Mouse (Mus musculus) layer of hippocampus, postnatal 14 days (tissue): ENCODE data around the gene Tef. TPM values are rescaled to one million over a fixed set of nuclear protein-coding genes. Genes with fewer than 3 reads are reported as not detected.

ENCODE experiments used
- DNase-seq, 2 experiments: peaks; one replicate each; pipeline ENCODE4 v3.0.0; 2021 to 2022; ENCODE audit warnings: low spot score in 2 of 2, mixed read lengths in 1 of 2
- total RNA-seq, 2 experiments: library from RNA; stranded (reverse); gene quantifications; 2 replicates each; pipeline ENCODE4 v1.2.3; 2021

Gene Tef
- total RNA-seq, 2 experiments from 2014 or later, result 184 TPM

DNA sequence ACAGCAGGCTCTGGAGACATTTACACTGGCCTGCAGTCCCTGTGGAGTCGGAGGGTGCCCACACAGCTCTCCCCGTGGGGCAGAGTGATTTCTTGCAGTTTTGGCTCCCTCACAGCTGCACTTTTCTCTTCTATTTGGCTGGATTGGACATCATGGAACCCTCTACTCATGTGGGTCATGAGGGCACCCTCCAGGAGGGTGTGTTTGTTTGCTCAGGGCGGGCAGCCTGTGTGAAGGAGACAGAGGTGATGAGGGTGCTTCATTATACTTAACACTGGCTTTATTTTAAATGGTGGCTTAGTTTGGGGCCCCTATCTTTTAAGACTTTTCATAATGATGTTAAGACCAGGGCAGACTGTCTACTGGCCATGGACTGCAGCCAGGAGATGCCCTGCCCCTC lies 22.6 kb downstream of the Tef start:
- no peak for DNase-seq

DNA sequence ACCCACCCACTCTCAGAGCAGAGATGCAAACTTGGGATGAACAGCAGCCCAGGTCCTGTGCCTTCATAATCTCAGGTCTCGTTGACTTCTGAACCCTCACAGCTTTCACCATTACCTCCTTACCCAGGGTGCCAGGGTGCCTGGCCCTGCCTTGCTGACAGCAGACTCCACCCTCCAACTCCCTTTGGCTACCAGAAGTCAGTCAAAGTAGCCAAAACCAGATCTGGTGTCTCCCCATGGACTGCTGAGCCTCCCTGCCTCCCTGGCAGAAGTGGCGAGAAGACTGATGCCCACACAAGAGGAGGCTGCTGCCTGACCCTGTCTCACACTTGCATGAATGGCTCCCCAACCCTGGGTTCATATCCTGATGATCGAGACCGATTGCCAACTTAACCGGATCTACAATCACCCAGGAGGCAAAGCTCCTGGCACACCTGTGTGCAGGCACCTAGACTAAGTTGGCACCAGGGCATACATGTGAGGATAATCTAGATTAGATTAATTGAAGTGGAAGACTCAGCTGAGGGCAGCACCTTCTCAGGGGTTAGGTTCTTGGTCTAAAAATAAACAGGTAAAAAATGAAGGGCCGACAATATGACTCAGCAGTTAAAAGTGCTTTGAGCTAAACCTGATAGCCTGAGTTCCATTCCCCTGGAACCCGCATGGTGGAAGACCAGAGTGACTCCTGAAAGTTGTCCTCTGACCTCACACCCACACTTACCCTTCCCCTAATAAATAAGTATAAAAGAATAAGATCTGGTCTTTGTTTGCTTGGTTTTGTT lies 26.4 kb downstream of the Tef start:
- DNase-seq, result no peak

DNA sequence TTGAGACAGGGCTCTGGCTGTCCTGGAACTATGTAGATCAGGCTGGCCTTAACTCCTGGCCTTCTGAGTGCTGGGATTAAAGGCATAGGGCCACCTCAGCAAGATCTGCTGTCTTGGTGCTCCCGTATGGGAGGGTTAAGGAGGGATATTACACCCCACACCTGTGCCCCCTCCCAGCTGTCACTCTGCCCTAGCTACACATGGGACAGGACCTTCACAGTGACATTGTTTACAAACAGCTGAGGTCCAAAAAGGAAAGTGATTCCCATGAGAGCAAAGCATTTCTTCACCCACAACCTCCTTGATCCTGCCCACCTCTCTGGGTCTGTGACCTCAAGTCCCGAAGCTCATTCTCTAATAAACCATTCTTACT lies 27.0 kb downstream of the Tef start:
- DNase-seq, result no peak

DNA sequence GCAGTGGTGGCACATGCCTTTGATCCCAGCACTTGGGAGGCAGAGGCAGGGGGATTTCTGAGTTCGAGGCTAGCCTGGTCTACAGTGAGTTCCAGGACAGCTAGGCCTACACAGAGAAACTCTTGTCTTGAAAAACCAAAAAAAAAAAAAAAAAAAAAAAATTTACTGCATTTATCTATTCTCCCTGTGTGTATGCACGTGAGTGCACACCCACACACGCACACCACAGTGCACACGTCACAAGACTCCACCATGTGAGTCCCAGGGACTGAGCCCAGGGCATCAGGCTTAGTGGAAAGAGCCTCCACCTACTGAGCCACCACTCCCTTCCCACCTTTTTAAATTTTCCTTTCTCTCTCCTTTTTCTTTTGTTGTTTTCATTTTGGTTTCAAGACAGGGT lies 28.3 kb downstream of the Tef start:
- no peak for DNase-seq

DNA sequence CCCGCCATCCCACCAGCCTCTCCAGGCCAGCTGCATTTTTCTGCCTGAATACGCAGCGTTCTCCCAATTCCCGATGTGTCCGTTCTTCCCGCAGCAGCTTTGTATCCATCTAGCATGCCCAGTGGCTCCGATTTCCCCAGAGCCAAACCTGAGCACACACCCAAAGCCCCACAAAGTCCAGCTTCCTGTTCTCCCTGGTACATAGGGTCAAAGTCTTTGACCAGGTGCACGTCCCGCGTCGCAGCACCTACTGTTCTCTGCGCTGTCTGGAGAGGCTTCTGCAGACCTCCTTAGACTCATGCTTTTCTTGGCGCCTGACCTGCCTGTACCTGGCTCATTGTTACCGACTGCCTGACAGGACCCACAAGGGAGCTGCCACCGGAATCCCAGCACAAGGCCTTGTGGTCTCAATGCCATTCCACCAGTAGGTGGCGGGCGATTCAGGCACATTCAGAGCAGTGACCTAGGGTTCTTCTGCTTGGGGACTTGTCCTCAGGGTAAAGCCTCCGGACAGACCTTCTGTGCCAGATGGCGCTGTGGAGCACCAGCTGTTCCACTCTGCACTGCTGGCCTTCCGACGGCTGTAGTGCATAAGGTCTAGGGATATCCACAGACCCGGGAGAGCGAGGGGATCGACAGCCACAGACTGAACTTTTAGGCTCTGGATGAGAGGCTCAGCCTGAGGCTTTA lies 29.1 kb downstream of the Tef start:
- peak; percentile 77 to 92 for DNase-seq

DNA sequence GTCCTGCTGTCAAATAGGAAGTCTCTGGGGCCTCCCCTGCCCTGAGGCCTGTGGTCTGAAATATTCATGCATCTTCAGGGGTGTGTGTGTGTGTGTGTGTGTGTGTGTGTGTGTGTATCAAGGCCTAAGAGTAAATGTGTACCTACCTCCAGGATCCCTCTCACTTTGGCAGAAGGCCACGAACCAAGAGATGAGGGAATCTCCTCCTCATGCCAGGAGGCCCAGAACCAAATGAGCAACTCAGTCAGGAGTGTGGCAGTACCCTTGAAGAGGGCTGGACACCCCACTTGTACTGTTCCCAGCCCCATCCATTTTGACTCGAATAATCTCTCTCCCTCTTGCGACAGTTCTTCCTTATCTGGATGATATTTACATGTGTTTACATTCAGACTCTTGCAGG lies 30.0 kb downstream of the Tef start:
- no peak for DNase-seq

DNA sequence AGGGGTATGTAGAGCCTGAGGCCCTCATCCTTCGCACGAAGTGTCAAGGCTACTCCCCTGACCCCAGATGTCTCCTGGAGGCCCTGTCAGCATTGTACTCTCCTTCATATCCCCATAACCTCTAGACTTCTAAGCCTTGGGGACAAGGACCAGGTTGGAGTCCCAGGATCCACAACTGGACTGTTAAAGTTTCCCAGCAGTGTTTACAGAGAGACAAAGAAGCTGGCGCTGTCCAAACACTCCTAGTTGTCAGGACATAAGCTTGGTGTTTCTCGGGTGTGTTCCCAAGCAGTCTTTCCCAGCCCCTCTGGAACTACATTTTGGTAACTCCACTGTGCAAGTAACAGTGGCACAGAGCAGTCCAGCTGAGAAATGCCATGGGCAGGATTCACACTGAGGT lies 31.3 kb downstream of the Tef start:
- no peak for DNase-seq

DNA sequence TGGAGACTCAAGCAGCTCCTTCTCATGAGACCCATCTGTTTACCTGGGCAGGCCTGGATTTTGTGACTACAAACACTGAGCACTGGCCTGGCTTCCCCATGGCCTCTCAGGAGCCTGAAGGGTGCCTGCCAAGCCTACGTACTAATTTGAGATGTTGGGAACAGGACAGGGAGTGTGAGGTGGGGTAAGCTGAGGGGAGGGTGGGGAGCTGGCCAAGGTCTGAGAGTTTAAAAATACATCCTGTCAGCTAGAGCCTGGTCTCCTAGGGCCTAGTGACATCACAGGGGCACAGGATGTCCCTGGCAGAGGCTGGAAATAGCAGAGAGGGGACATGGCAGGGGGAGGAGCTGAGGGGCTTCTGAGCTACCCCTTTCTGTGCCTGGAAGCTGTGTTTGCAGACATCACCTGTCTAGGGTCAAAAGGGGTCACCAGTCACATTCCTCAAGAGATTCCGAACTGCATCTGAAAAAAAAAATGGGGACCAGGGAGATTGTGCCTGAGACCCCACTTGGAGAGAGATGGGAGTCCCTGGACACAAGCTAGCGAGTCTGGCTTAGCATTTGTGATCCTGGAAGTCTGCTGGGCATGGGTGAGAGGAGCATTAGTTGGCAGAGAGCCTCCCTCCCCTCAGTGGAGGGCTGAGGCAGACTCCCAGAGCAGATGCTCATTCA lies 32.1 kb downstream of the Tef start:
- DNase-seq, result no peak

DNA sequence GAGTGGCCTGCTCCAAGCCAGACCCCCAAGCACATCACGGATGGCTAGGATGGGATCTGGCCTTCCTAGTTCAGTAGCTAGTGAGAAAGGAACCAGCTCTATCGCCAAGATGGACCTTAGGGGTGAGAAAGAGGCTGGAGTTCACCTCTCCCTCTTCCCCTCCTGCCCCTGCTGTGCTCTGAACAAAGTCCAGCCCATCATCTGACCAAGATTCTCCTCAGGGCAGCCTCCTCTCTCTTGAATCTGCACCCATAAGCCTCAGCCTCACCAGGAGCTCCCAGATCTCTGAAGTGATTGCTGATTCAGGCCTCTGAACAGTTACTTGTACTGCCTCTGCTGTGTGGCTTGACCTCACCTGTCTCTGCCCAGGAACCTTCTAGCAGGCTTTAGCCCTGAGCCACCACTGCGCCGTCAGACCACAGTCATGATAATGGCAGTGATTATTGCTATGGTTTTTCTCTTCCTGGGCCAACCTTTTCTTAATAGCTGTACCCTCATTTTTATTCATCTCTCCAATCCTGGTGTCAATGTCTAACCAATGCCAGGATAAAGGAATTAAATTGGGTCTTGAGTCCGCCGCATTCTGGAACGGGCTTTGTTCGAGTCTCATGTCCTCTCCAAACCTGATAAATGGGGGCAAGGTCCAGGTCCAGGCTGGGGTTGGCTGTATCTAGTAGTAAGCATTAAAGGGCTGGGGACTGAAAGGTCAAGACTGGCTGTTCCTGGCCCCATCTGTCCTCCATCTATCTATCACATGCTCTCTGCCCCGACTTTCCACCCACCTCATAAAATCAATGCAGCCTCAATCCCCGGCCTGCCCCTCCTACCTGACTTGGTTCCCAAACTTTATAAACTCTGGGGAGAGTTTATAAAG lies 33.0 kb downstream of the Tef start:
- no peak for DNase-seq

DNA sequence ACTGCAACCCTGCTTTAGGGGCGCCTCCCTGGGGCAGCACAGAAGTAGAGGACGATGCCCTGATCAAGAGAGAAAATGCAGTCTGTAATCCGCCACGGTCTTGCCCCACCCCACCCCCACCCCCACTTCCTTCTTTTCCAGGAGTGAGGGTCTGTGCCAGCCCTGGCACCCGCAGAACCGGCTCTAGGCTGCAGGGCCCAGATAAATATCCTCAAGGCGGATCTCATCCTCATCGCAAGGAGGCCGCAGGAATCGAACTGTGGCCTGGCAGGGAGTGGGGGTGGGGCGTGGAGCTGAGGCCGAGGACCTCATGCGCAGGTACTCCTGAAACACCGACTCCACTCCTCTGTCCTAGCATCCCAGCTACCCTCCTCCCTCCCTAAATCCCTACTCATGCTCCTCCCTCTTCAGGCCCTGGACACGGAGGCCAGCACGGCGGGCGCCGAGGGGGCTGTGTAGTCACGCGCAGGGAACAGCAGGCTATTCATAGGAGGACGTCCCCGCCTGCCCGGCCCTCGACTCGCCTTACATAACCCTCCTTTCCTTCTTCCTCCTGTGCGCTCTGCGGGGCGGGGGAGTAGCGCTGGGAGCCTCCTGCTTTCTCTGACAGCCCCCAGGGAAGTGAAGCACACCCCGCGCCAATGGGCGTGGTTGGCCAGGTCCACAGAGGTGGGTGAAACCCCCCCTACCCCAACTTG lies 34.1 kb downstream of the Tef start:
- peak; percentile 74 to 85 for DNase-seq

DNA sequence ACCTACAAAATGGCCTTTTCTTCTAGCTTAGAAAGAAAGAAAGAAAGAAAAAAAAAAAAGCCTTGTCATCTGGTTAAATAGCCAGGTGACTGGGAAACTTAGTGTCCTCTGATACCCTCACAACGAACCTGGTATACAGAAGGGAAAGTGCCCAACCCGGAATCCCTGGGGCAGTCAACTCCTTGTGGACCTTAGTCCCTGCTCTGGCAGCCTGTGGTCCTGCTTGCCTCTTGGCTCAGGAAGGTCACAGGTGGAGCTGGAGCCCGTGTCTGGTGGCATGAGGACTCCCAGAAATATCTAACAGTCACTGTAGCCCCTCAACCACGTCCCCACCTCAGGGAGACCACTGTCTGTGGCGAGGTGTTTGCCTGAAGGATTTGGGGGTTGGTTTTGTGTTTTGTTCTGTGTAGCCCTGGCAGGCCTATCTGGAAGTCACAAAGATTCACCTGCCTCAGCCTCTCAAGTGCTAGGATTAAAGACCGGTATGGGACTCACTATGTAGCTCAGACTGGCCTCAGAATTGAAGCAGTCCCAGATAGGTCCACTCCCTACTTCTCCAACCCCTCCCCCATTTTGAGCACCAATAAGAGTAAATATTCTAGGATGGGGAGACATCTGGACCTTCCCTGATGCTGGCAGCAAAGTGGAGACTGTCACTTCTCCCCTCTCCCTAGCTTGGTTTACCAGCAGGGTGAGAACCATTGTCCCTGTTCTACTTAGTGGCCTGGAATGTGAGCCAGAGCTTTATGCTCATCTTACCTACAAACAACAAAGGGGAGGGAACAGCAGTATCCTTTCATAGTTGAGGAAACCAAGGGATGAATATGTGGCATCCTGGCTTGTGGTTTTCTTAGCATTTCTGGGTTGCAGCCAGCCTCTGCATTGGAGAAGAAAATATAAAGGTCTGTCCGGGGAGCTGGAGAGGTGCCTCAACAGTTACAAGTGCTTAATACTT lies 35.0 kb downstream of the Tef start:
- no peak for DNase-seq

DNA sequence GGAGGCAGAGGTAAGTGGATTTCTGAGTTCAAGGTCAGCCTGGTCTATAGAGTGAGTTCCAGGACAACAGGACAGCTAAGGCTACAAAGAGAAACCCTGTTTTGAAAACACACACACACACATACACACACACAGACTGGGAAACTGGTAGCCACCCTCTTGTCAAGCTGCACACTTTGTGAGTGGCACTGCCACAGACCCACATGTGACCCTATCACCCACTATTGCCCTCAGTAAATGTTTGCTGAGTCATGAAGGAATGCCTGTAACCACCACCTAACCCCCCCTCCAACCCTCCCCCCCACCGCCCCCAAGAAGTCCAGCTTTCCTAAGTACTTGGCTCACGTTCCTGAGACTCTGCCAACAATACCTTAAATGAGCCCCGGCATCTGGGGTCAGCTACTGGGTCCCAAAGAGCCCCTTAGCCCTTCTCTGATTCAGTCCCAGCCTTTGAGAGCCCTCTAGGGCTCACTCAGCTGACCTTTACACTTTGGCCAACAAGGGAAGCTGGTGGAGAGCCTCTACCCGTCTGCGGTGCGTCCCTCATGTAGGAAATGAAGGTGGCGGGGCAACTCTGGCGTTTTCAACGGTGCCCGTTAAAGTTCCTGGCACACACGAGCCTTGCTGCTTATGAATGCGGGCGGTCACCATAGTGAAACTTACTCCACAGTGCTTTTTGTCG lies 36.5 kb downstream of the Tef start:
- DNase-seq, result no peak

DNA sequence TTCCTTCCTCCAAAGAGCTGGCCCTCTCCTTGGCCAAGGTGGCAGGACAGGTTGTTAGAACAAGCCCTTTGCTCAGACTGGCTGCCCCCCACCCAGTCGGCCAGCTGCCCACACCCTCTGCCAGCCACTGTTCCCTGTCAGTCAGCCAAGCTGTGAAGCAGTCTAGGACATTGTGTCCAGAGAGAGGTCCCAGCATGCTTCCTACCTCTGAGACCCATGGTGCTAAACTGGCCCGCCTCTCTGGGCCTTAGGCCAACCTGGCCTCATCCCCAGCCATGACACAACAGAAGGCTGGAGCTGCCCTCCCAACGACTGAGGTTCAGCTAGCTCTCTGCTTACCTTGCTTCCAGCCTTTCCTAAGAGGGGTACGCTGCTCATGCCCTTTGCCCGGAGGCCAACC lies 37.4 kb downstream of the Tef start:
- DNase-seq, result peak; percentile 73 to 88

DNA sequence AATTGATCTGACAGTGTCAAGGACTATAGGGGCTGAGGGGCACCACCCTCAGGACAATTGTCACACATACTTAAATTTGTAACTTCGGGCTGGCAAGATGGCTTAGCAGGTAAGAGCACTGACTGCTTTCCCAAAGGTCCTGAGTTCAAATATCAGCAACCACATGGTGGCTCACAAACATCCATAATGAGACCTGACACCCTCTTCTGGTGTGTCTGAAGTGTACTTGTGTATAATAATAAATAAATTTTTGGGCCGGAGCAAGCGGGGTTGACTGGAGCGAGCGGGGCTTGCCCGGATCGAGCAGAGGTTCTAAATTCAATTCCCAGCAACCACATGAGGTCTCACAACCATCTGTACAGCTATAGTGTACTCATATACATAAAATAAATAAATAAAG lies 38.1 kb downstream of the Tef start:
- DNase-seq, result no peak

DNA sequence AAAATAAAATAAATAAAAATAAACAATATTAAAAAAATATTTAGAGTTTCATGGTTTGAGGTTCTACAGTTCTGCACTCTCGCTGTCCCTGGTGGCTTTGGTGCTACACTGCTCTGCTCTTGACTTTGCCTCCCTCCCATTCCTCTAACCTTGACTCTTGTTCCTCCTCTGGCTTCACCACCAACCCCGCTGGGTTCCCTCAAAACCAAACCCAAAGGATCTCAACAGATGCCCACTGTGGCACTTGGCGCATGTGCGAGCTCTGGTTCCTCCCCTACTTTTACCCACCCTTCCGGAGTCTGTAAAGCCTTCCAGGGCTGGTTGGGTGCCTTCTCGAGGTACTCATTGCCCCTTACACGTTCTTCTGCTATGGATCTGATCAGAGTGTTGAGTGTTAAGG lies 40.1 kb downstream of the Tef start:
- no peak for DNase-seq

DNA sequence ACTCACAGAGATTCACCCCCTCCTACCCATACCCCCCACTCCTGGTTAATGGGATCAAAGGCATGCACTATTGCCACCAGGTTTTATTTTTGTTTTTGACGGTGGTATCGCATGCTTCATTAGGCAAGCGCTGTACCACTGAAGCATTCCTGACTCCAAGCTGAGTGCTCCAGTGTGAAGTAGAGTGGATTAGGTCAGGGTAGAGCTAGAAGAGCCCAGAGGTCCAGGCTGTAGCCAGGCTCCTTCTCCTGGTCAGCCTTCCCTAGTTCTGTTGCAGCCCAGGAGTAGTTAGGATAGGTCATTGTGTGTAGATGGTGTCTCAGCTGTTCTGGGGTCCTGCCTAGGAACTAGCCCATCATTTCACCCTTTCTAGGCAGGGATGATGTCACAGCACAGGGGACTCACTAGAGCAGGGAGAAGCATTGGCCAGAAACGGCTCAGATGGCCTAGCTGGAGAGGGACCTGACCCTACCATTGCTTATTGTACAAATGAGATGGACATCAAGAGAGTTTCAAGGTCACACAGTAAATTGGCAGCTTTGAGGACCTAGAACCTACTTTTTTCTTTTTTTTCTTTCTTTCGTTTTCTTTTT lies 42.9 kb downstream of the Tef start:
- no peak for DNase-seq

DNA sequence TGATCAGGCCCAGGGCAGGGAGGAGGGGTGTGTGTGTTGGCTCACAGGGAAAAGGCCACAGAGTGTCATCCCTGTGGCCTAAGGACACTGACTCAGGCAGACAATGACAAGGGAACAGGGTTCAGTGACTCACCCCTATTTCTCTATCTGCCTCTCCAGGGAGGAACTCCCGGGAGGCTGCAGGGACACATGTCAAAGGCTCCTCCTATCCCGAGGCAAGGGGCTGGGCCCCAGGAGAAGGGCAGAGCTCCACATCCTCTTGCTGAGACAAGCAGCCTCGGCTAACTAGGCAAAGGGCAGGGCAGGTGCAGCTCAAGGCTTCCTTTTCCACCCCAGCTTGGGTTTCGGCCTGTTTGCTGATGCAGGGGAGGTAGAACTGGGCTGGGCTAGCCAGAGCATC lies 43.5 kb downstream of the Tef start:
- DNase-seq, result no peak

DNA sequence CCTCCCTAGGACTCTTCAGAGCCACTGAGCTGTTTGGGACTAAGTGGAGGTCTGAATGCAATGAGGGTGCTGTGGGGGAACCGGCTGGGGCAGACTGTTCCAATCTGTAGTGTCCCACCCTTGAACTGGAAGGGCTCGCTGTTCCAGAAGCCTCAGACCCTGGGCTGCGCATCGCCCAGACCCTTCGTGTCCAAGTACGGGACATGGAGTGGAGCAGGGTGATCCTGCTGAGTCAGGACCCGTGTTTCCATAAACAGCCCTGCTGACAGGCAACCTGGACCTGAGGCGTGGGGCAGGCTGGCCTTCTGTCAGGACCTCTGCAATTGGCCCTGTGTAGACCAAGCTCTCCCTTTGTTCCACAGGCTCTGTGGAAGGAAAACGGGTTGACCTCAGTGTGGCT lies 44.5 kb downstream of the Tef start:
- no peak for DNase-seq

DNA sequence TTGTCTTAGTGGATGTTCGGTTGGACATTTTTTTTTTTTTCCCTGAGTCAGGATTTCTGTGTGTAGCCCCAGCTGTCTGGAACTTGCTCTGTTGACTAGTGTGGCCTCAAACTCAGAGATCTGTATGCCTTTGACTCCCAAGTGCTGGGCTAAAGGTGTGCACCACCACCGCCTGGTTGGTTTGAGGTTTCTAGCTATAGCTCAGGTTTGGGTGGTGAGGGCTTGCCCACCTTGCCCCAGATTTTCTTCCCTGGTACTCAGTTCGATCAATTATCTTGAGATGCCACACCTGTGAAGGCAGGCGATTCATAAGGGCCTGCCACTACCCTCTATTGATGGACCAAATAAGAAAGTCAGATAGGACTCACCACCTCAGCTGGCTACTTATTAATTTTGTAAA lies 44.9 kb downstream of the Tef start:
- no peak for DNase-seq
